Mouse (Mus musculus) thymus, postnatal 10 days (tissue): ENCODE results near the gene Llcfc1.
A peak's percentile ranks its signal among the peaks of the same experiment; 100 is the strongest.

Experiments used
- DNase-seq, 2 experiments: peaks; one replicate each; pipeline ENCODE4 v3.0.0; 2021; ENCODE audit warnings: low spot score in 2 of 2

Llcfc1 gene

GRCm38 (mm10) chr6:41702928-41703327 lies 18.7 kb downstream of the Llcfc1 start:
- DNase-seq = peak; percentile 24 to 60

DNA sequence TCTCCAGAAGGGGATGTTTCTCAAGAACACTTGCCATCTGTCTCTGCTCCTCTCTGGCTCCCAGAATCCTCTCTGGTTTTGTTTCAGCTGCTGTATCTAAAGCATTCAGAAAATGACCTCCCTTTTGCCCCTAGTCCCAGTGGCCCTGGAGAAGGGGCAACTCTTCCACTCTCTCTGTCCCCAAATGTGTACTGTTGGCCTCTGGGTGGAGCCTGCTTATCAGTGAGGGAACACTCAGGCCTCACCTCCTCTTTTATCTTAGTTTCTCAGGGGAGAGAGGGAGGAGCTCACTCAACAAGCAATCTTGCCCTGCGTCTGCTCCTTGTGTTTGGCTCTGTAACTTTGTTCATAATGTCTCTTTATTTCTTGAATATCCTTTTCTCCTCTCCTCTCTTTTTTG lies 19.9 kb downstream of the Llcfc1 start, which contains the start of gene Kel:
Gene Kel (minus strand): TSS at position 217 of the 400 bp plus-strand sequence.
- no peak for DNase-seq

DNA sequence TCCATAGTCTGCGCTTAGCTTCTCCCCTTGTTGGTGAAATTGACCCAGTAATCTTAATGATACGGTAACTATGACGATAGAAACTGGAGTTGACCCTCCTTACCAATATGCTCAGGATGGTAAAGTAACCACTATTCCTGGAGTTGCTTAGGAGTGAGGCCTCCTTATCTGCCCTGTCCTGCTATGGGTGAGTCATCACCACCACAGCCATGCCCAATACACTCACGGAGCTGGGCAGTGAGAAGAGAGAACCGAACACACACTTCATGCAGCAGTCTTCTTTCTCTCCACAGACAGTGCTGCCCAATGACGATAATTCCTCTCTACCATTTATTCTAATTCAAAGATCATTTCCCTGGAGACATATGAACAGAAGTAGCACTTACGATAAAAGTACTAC lies 22.0 kb downstream of the Llcfc1 start:
- DNase-seq = no peak

GRCm38 (mm10) chr6:41710281-41710680 lies 26.1 kb downstream of the Llcfc1 start:
- DNase-seq = no peak

DNA sequence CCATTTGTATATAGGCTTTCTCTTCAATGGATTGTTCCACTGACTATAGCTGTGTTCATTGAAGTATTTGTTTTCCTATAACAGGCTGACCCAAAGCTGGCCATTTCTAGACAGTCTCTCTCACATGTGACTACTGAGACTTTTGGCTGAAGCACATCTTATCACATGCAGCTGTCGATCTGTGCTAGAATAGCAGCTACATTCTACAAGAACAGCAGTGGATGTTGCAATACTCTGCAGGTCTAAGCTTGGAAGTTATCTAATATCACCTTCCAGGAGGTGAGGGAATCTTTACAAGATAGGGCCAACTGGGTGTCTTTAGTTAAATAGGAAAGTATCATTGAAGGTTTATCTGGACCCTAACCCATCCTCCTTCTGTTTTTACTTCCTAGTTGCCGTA lies 37.2 kb downstream of the Llcfc1 start:
- DNase-seq = no peak

- peak in 1 of 2 experiments; percentile 36 for DNase-seq
Measured at GRCm38 (mm10) chr6:41727989-41728609, 43.9 kb downstream of the Llcfc1 start.

DNA sequence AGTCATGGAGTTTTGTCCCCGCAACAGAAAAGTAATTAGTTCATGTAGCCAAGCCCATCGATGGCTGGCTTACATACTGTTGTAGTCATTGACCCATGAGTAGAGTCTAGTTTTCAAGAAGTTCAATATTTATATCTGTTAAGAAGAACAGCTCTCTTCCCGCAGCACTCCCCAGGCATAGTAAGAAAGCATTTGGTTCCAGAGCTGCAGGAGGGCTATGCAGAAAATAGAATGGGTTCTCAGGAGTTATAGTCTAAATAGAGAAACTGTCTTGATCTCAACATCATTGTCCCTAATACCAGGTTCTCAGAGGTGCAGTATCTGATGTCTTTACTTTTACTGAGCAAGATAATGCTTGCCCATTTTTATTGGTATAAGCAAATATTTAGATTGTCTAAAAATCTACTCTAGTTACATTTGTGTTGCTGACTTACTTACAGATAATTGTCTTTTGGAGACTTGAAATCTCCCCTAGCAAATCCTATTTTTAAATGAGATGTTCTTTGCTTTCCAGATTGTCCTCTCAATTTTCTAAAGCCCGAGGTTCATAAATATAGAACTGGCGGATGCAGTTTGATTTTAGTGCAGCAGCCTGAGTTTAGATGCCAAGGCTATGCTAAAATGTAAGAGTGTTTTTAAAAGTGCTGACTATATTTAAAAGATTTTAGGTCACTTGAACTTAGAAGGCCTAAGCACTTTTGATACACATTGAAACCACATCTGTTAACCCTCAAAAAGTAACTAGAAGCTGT lies 50.7 kb downstream of the Llcfc1 start:
- DNase-seq = no peak
